Mouse (Mus musculus) bone marrow, adult 2 months (tissue): Measurements from ENCODE around the gene Klhl41.

ENCODE experiments used
- CTCF ChIP-seq: fragments of 200-500 bp; IDR thresholded peaks from 2 replicates; pipeline ENCODE4 v1.5.1; 2011; ENCODE audit warnings: low read length, control low read depth; ENCODE audit not compliant: control insufficient read depth, insufficient read depth
- POLR2A ChIP-seq: fragments of 200-500 bp; IDR thresholded peaks from 2 replicates; pipeline ENCODE4 v1.6.1; 2011; ENCODE audit warnings: low read depth, mild to moderate bottlenecking, control low read depth, low read length, borderline replicate concordance; ENCODE audit not compliant: control insufficient read depth

DNA sequence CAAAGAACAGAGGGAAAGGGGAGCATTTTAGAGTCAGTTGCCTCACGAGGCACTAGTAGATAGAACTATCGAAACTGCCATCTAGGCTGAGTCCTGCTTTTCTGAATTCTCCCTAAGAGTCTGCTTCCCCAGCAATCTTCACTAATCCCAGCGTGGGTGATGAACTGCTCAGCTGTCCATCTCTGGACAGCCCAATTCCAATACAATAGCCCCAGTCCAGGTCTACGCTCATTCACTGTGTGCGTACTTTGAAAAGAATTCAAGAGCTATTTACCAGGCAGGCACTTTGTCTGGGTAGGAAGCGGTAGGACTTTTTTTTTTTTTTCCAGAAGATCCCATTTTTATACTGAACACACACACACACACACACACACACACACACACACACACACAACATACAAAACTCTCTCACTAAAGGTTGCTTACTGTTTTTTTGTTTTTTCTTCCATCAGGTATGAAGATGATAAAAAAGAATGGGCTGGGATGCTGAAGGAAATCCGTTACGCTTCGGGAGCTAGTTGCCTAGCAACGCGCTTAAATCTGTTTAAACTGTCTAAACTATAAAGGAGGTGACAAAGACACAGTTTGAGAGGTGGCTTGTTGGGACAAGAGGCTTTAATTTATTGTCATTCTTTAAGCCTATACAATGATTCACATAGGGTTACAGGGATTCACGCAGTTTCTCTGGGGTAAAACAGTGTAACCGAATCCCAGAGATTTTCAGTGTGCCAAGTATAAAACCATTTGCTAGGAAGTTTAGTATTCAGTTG is 13.3 kb downstream of the Klhl41 start:
- TF ChIP-seq CTCF (no peak), POLR2A (no peak)
